Mouse (Mus musculus) forebrain, embryonic 12.5 days (tissue): ENCODE data around the gene Zfp639. TPM values are rescaled to one million over a fixed set of nuclear protein-coding genes. Genes with fewer than 3 reads are reported as not detected.

Experiments
- polyA plus RNA-seq: library from polyadenylated mRNA; unstranded; fragments of >200 nt; fragmentation: Nextera tagmentation; extraction: Ambion mirVana; gene quantifications from 2 replicates; pipeline ENCODE4 v1.2.1, GENCODE M21; 2016

Zfp639 gene
- polyA plus RNA-seq, 1 experiment from 2014 or later, result 46.5 TPM

Other genes with a start within 250 kb of the Zfp639 start
- 9.5 and 11.7 TPM in 2 replicates for gene Zmat3, start 144.2 kb upstream of the Zfp639 start, polyA plus RNA-seq
- gene Pik3ca, start 112.6 kb upstream of the Zfp639 start, polyA plus RNA-seq, result 12.9 and 15.6 TPM in 2 replicates
- 0.22 TPM in 1 of 2 replicates, not detected in the other for gene Kcnmb3, start 18.0 kb upstream of the Zfp639 start, polyA plus RNA-seq
- gene Mfn1, start 19.2 kb downstream of the Zfp639 start, polyA plus RNA-seq, result 47.9 and 48.0 TPM in 2 replicates
- gene Gnb4, start 106.3 kb downstream of the Zfp639 start, polyA plus RNA-seq, result 34.9 and 40.5 TPM in 2 replicates
- gene Actl6a, start 196.0 kb downstream of the Zfp639 start, polyA plus RNA-seq, result 230 and 232 TPM in 2 replicates
- 277 and 289 TPM in 2 replicates for gene Ndufb5, start 226.7 kb downstream of the Zfp639 start, polyA plus RNA-seq
- 36.4 and 42.5 TPM in 2 replicates for gene Mrpl47, start 227.3 kb downstream of the Zfp639 start, polyA plus RNA-seq